Mouse (Mus musculus) liver, embryonic 14.5 days (tissue): ENCODE results near the gene Phxr2. TPM values are rescaled to one million over a fixed set of nuclear protein-coding genes. Genes with fewer than 3 reads are reported as not detected.
A peak's percentile ranks its signal among the peaks of the same experiment; 100 is the strongest.

Experiments used
- ATAC-seq: fragments of 200-750 bp; cut with Nextera tagmentation; 2 replicates; pipeline ENCODE4 v1.8.0; 2017; ENCODE audit warnings: moderate number of reproducible peaks, mild to moderate bottlenecking, moderate library complexity; ENCODE audit not compliant: insufficient read depth
- DNase-seq, 3 experiments: peaks; one replicate each; pipeline ENCODE4 v3.0.0-alpha.2; 2012 to 2013; ENCODE audit warnings: low read depth in 3 of 3, low spot score in 3 of 3
- H3K27ac ChIP-seq: fragments of 300-500 bp; sonication (generic); 2 replicates; pipeline ENCODE4 v1.5.1; 2014; ENCODE audit warnings: moderate library complexity, mild to moderate bottlenecking, control low read depth, inconsistent platforms
- H3K27me3 ChIP-seq: fragments of 300-500 bp; sonication (generic); 2 replicates; pipeline ENCODE4 v1.6.1; 2014; ENCODE audit warnings: mild to moderate bottlenecking, low read length, moderate library complexity; ENCODE audit not compliant: control insufficient read depth, insufficient read depth
- H3K36me3 ChIP-seq: fragments of 300-500 bp; sonication (generic); replicated peaks from 2 replicates; pipeline ENCODE4 v1.6.1; 2014; ENCODE audit warnings: low read depth; ENCODE audit not compliant: control insufficient read depth, insufficient read depth
- H3K4me1 ChIP-seq, 2 experiments: fragments of 200-500 bp in 1 of 2; fragments of 300-500 bp in 1 of 2; sonication (generic) in 1 of 2; replicated peaks; 2 replicates each; pipeline ENCODE4 v1.6.1; 2012 to 2014; ENCODE audit warnings: antibody characterized with exemption in 1 of 2, inconsistent platforms in 1 of 2, low read length in 1 of 2; ENCODE audit not compliant: control insufficient read depth in 2 of 2, insufficient read depth in 2 of 2
- H3K4me2 ChIP-seq: fragments of 300-500 bp; sonication (generic); 2 replicates; pipeline ENCODE4 v1.6.1; 2014; ENCODE audit warnings: low read depth, mild to moderate bottlenecking, control low read depth, moderate library complexity
- H3K4me3 ChIP-seq, 2 experiments: fragments of 200-500 bp in 1 of 2; fragments of 300-500 bp in 1 of 2; sonication (generic) in 1 of 2; 2 replicates each; pipeline ENCODE4 v1.5.1; 2012 to 2014; ENCODE audit warnings: low read depth in 2 of 2, low read length in 2 of 2, mild to moderate bottlenecking in 2 of 2, control low read depth in 1 of 2, inconsistent platforms in 1 of 2, moderate library complexity in 1 of 2; ENCODE audit not compliant: insufficient read depth in 1 of 2
- H3K9ac ChIP-seq: fragments of 300-500 bp; sonication (generic); replicated peaks from 2 replicates; pipeline ENCODE4 v1.6.1; 2014; ENCODE audit warnings: mild to moderate bottlenecking, control low read depth, moderate library complexity
- H3K9me3 ChIP-seq: fragments of 300-500 bp; sonication (generic); 2 replicates; pipeline ENCODE4 v1.6.1; 2016; ENCODE audit warnings: low read length, mixed read lengths; ENCODE audit not compliant: control insufficient read depth
- CTCF ChIP-seq: IDR thresholded peaks from 2 replicates; pipeline ENCODE4 v1.5.1; 2016; ENCODE audit warnings: antibody characterized with exemption, low read depth, control low read depth
- EP300 ChIP-seq: IDR thresholded peaks from 2 replicates; pipeline ENCODE4 v1.6.1; 2016; ENCODE audit warnings: antibody characterized with exemption, low read depth
- WGBS: fragments of 180-500 bp; shearing (Covaris S2); extraction: QIAGEN DNeasy Blood & Tissue Kit; methylation state at CpG from one replicate; pipeline ENCODE4 v1.1.7; 2014; ENCODE audit not compliant: insufficient replicate concordance; 5-methylcytosine and 5-hydroxymethylcytosine counted together
- polyA plus RNA-seq, 2 experiments: library from polyadenylated mRNA; depleted of rRNA in 1 of 2; stranded (reverse) in 1 of 2; unstranded in 1 of 2; fragments of >200 nt; fragmentation: Nextera tagmentation in 1 of 2; extraction: Ambion mirVana in 1 of 2; gene quantifications; 2 replicates each; pipeline versions ENCODE4 v1.2.1 to v1.2.3; 2012 to 2014

Gene Phxr2
- polyA plus RNA-seq, 2 experiments = not detected

- no peak overlapping the region for H3K4me2 ChIP-seq
- H3K9ac ChIP-seq = no peak overlapping the region
- no peaks in the 10 kb centered on the region for H3K27me3 ChIP-seq
- no peaks in the 10 kb centered on the region for H3K9me3 ChIP-seq
- ATAC-seq = peak; percentile 37; the same call in 1 of the 2 replicates
- peak; percentile 91 for TF ChIP-seq CTCF
- no peak for TF ChIP-seq EP300
- WGBS = 42% methylated on average over 23 of the region's 23 CpGs
- H3K4me3 ChIP-seq = no peak overlapping the region
- peak; percentile 44 to 54 (median 53) for DNase-seq
- H3K4me1 ChIP-seq = no peaks in the 10 kb centered on the region
- H3K36me3 ChIP-seq = no peaks in the 10 kb centered on the region
- no peak overlapping the region for H3K27ac ChIP-seq
These were observed 41.5 kb downstream of the Phxr2 start for GRCm38 (mm10) chr10:99084397-99085239.

GRCm38 (mm10) chr10:99083431-99084003, 42.6 kb downstream of the Phxr2 start:
- Histone ChIP-seq H3K27me3 (no peaks in the 10 kb centered on the region), H3K4me2 (no peak overlapping the region), H3K4me1 (no peaks in the 10 kb centered on the region), H3K36me3 (no peaks in the 10 kb centered on the region), H3K9me3 (no peaks in the 10 kb centered on the region), H3K27ac (no peak overlapping the region), H3K4me3 (no peak overlapping the region), H3K9ac (no peak overlapping the region)
- WGBS = 70% methylated on average over 14 of the region's 14 CpGs
- DNase-seq (no peak), ATAC-seq (no peak)
- TF ChIP-seq EP300 = no peak
- no peak for TF ChIP-seq CTCF

GRCm38 (mm10) chr10:99081569-99081990, 44.5 kb downstream of the Phxr2 start:
- no peak overlapping the region for H3K4me2 ChIP-seq
- no peak overlapping the region for H3K9ac ChIP-seq
- H3K9me3 ChIP-seq = no peaks in the 10 kb centered on the region
- WGBS = 37% methylated on average over 10 of the region's 10 CpGs
- no peaks in the 10 kb centered on the region for H3K4me1 ChIP-seq
- H3K27me3 ChIP-seq = no peaks in the 10 kb centered on the region
- H3K4me3 ChIP-seq = no peak overlapping the region
- H3K27ac ChIP-seq = no peak overlapping the region
- TF ChIP-seq CTCF (no peak), EP300 (no peak)
- ATAC-seq (no peak), DNase-seq (peak in 1 of 3 experiments; percentile 13)
- no peaks in the 10 kb centered on the region for H3K36me3 ChIP-seq

- Histone ChIP-seq H3K4me2 (no peak overlapping the region), H3K27ac (no peak overlapping the region), H3K4me1 (no peaks in the 10 kb centered on the region), H3K9ac (no peak overlapping the region), H3K9me3 (no peaks in the 10 kb centered on the region), H3K27me3 (no peaks in the 10 kb centered on the region), H3K4me3 (no peak overlapping the region), H3K36me3 (no peaks in the 10 kb centered on the region)
- no peak for DNase-seq
- WGBS = 29% methylated on average over 2 of the region's 2 CpGs
- no peak for TF ChIP-seq EP300
- TF ChIP-seq CTCF = no peak
- ATAC-seq = no peak
These were observed 47.5 kb downstream of the Phxr2 start for GRCm38 (mm10) chr10:99078621-99079020.
